Mouse (Mus musculus) thymus, postnatal 0 days (tissue): Measurements from ENCODE around the gene Ttc37. TPM values are rescaled to one million over a fixed set of nuclear protein-coding genes. Genes with fewer than 3 reads are reported as not detected.

ENCODE experiments used
- DNase-seq: peaks from one replicate; pipeline ENCODE4 v3.0.0-alpha.2; 2015; ENCODE audit warnings: low spot score
- polyA plus RNA-seq: library from polyadenylated mRNA; unstranded; fragments of >200 nt; fragmentation: Nextera tagmentation; extraction: Ambion mirVana; gene quantifications from 2 replicates; pipeline ENCODE4 v1.2.1, GENCODE M21; 2015

The Ttc37 gene
- polyA plus RNA-seq: 9.4 and 10.8 TPM in 2 replicates

- peak; percentile 96 for DNase-seq
Observed at GRCm38 (mm10) chr13:76098493-76099303, at the start of gene Ttc37, which contains the start of gene Arsk. Gene Ttc37 (plus strand): TSS chr13:76098734. Gene Arsk (minus strand): TSS chr13:76098660.

GRCm38 (mm10) chr13:76055391-76056232, 42.9 kb upstream of the Ttc37 start:
- peak; percentile 6 for DNase-seq

- peak; percentile 50 for DNase-seq
Observed at GRCm38 (mm10) chr13:76056261-76056724, 42.2 kb upstream of the Ttc37 start.

- DNase-seq: no peak
Observed at GRCm38 (mm10) chr13:76056896-76057266, 41.7 kb upstream of the Ttc37 start, which contains the start of gene Gpr150. Gene Gpr150 (minus strand): TSS chr13:76056996.

DNA sequence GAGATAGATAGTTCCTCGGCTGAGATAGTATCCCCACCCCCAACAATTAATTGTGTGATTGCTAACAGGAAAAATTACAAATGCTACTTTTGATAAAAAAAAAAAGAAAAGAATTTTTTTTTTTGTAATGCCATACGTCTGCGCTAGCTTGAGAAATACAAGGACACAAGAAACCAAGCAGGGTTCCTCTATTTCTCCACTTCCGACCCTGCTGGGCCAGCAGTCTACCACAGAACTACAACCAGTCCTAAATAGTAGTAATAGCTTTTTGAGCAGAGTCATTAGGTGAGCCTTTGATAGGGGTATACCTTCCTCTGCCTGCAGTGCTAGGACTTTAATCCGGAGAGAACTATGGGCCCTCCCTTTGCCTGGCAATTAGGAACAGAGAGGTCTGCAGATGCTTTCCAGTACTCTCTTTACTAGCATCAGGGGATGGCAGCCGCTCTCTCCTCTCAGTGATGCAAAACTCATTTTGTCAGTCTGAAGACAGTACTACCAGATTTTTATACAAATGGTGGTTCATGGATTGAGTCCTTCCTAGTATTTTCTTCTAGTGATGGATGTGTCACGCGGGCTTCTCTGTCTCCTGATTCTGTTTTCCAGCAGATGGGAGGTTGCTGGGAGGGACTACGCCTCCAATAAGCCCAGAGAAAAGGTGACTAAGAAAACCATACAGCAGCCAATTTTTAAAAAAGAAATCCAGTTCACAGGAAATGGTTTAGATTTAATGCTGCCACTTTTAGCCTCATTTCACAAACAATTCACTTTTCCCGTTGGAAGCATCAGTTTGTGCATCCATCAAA, 41.1 kb upstream of the Ttc37 start:
- no peak for DNase-seq

DNA sequence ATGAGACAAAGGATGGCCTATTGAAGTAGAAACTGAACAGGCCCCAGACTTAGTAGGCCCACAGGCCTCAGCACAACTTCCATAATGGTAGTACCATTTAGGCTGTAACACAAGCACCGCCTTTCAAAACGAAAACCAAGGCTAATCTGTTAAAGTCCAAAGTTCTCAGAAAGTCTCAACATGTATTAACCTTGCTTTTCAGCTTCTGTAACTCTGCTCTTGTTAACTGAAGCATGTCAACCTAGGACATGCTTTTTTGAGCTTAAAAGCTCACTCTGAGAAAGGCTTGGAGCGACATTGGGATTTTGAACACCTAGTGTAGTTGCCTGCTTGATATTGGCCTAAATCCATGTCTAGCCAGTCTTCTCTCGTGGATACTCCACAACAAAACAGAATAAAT, 38.9 kb upstream of the Ttc37 start:
- DNase-seq: no peak

DNA sequence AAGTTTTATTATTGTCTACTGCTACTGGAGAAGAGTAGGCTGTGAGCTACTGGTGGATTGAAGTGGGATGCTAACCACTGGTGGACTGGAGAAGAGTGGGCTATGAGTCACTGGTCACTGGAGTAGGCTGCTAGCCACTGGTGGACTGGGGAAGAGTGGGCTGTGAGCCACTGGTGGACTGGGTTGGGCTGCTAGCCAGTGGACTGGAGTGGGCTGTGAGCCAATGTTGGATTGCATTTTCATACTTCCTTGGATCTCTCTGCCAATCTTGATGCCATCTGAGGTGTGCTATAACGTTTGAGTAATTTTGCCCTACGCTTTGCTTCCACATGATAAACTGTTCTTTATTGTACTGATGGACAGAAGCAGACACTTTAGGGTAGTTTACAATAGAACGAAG, 36.4 kb upstream of the Ttc37 start:
- DNase-seq: no peak

DNA sequence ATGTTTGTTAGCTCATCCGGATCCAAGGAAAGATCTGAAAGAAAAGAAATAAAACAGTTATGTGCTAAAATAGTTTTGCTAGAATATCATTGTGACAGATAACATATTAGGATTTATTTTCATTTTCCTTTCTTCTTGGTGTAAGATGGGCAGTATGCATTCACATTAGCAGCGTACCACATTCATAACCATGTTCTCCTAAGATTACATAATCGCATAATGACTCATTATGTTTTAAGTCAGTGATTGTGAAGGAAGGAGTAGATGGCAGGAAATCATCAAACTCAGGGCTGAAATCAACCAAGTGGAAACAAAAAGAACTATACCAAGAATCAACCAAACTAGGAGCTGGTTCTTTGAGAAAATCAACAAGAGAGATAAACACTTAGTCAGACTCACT, 36.0 kb upstream of the Ttc37 start:
- no peak for DNase-seq

- no peak for DNase-seq
Observed at GRCm38 (mm10) chr13:76063548-76063947, 35.0 kb upstream of the Ttc37 start.

GRCm38 (mm10) chr13:76064363-76064945, 34.1 kb upstream of the Ttc37 start:
- DNase-seq: no peak

DNA sequence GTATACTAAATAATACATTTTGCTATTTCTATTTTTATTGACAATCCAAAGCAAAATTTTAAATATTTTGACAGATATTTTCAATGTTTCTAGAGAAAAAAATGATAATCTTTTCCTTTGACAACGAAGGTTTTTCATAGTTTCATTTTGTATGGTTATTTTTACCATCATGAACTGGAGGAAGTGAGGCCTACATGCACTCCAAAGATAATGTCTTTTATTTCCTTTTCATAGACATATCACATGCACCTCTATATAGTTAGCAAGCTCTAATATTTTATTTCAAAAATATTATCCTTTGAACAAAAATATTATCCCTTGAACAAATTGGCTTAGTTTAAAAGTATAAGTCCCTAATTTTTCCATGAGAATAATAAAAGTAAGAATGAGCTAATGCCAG, 24.2 kb upstream of the Ttc37 start:
- no peak for DNase-seq

DNA sequence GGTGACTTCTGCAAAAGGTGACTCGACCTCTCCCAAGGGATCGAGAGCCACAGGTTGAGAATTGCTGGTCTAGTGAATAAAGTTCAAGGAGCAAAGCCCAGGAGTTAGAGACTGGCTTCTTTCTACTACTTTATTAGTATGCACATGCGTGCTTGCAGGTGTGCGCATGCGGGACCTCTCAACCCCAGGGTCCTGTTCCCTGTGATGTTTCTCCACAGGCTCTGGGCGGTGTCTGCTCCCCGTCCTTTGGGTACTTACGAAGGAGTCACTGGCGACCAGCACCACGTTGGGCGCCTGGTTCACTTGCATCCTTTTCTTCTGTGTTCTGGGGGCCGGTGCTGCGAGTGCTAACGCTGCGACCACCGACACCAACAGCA, 430 bp upstream of the Ttc37 start:
- DNase-seq: no peak

DNA sequence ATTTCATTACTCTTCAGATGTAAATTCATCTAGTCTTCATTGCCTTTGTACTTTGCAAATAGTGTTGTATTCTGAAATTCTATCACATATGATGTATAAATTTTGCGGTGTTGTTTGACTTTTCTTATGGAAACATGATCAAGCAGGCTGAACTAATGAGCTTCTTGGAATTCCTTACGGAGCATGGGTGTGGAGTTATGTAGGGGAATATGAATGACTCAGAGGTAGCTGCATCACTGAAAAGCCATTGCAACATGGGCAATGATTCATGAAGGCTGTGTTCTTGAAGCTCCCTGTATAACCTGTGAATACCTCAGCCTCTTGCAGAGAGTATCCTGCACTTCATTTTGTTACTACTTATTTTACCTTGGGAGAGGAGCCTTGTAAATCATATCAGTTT, 3.5 kb downstream of the Ttc37 start:
- no peak for DNase-seq

- DNase-seq: no peak
Observed at GRCm38 (mm10) chr13:76109069-76109824, 10.7 kb downstream of the Ttc37 start.

GRCm38 (mm10) chr13:76128799-76129198, 30.3 kb downstream of the Ttc37 start:
- no peak for DNase-seq

- DNase-seq: no peak
Observed at GRCm38 (mm10) chr13:76132415-76132814, 33.9 kb downstream of the Ttc37 start.

- no peak for DNase-seq
Observed at GRCm38 (mm10) chr13:76138862-76139261, 40.3 kb downstream of the Ttc37 start.

DNA sequence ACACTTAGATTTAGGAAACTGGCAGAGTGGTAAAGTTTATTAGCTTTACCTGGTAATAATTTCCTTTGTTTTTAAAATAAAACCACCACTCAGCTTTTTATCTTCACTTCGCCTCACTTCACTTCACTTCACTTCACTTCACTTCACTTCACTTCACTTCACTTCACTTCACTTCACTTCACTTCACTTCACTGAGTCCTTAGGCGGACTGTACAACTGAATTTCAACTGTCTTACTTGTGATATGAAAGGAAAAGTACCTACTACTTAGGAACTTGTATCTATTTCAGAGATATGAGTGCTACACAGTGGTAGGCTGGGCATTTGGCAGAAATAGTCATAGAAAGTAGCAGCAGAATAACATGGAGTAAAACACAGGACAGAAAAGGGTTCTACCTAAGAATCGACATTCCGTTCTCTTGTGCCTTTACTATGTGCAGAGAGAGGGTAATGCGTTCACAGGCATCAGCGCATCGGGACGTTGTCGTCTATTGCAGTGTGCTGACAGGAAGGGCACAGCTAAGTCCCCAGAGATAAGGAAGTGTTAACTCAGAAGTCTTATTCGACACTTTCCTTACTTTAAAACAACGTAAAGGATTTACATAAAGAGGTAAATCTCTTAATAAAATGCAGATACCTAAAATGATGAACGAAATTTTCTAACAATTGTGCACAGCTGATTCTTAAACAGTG, 42.7 kb downstream of the Ttc37 start:
- DNase-seq: no peak

DNA sequence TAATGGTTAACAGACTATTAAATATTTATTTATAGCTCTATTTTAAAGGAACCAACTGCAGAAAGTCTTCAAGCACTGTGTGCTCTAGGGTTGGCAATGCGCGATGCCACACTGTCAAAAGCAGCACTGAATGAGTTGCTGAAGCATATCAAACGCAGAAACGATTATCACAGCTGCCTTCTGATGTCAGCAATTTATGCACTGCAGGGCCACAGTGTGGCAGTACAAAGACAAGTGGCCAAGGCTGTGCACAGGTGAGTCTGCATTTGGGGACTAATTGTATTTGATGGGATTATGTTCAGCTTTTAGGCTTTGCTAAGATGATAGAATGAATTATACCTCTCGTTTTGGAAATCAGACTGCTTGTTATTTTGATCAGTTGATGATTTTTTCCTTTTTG, 51.9 kb downstream of the Ttc37 start:
- DNase-seq: no peak

GRCm38 (mm10) chr13:76157099-76157498, 58.6 kb downstream of the Ttc37 start:
- no peak for DNase-seq
